In the genomic region with DNA sequence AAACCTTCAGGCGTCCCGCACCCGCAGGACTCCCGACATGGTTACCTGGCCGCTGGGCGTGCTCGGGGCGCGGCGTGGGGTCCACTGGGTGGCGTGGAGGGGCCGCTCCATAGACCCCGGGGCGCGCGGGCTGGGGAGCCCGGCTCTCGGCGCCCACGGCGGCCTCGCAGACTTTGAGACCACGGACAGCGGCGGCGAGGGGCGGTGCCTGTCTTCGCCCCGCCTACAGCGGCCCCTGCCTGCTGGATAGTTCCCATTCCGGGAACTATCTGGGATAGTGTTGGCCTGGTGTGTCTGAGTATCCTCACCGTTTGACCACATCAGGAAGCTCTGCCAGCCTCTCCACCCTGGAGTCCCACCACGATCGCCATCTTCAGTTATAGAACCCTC, we compare ENCODE assay signal across 9 mouse cellular contexts. TPM values are rescaled to one million over a fixed set of nuclear protein-coding genes. Genes with fewer than 3 reads are reported as not detected.
A peak's percentile ranks its signal among the peaks of the same experiment; 100 is the strongest.
DNase-seq lines count a peak whose midpoint lies in the region; ATAC-seq and TF ChIP-seq lines count a peak whose summit lies in the region.
"Had no signal": no experiment of that assay in that cellular context is flagged by ENCODE, and none has a peak within 500 bp of the region (broad histone marks: within the 10 kb centered on the region; RNA-seq: fewer than 3 reads in every experiment).

No protein-coding gene starts in this region.

- peaks cover 5% of the 10 kb centered on the region for H3K27me3 ChIP-seq in kidney, adult 2 months (replicated peaks; ENCODE audit: control insufficient read depth, insufficient read depth, low read length)
- peaks cover 45% of the 10 kb centered on the region for H3K27me3 ChIP-seq in hindbrain, postnatal 0 days (ENCODE audit: insufficient read depth, low read length)
- H3K27me3 ChIP-seq in midbrain, embryonic 14.5 days (ENCODE audit: control insufficient read depth, insufficient read depth, low read length), result peaks cover 57% of the 10 kb centered on the region

- no peak overlapping the region for H3K4me3 ChIP-seq in kidney, adult 2 months (ENCODE audit: insufficient read depth, low read depth, low read length)
- peak overlapping the region; percentile 37 for H3K4me3 ChIP-seq in hindbrain, postnatal 0 days (ENCODE audit: low read length)
- peak overlapping the region; percentile 30 for H3K4me3 ChIP-seq in midbrain, embryonic 14.5 days (replicated peaks; ENCODE audit: low read depth, low read length)

- 3% methylated on average over 34 of the region's 34 CpGs for WGBS in kidney, adult 2 months
- WGBS in hindbrain, postnatal 0 days, result 2% methylated on average over 34 of the region's 34 CpGs
- under 1% methylated on average over 34 of the region's 34 CpGs for WGBS in midbrain, embryonic 14.5 days

- H3K9me3 ChIP-seq in hindbrain, postnatal 0 days (ENCODE audit: low read length), result no peaks in the 10 kb centered on the region
- H3K9me3 ChIP-seq in midbrain, embryonic 14.5 days (ENCODE audit: control insufficient read depth, low read length), result no peaks in the 10 kb centered on the region

- no peak for TF ChIP-seq POLR2A in kidney, adult 2 months (IDR thresholded peaks at IDR 0.05; ENCODE audit: low read depth, low read length)

- ATAC-seq in hindbrain, postnatal 0 days, result peak; percentile 34; the same call in 1 of the 2 replicates
- ATAC-seq in midbrain, embryonic 14.5 days (ENCODE audit: low FRiP score, low TSS enrichment), result no peak

- TF ChIP-seq CTCF in kidney, adult 2 months (conservative IDR thresholded peaks at IDR 0.05; ENCODE audit: insufficient read depth, insufficient read length, low read depth, low read length), result no peak
- TF ChIP-seq CTCF in hindbrain, postnatal 0 days (IDR thresholded peaks at IDR 0.05; ENCODE audit: low read depth), result no peak

- H3K36me3 ChIP-seq in kidney, adult 2 months (ENCODE audit: control insufficient read depth, insufficient read depth, low read length), result no peaks in the 10 kb centered on the region
- no peaks in the 10 kb centered on the region for H3K36me3 ChIP-seq in hindbrain, postnatal 0 days (ENCODE audit: insufficient read depth, low read length)
- no peaks in the 10 kb centered on the region for H3K36me3 ChIP-seq in midbrain, embryonic 14.5 days (ENCODE audit: control insufficient read depth, insufficient read depth, low read length)

- H3K4me1 ChIP-seq in kidney, adult 2 months (ENCODE audit: control insufficient read depth, insufficient read depth, low read length), result no peaks in the 10 kb centered on the region
- H3K4me1 ChIP-seq in hindbrain, postnatal 0 days (ENCODE audit: insufficient read depth, low read length), result peaks cover 4% of the 10 kb centered on the region; the same call in 1 of the 2 replicates
- peaks cover 8% of the 10 kb centered on the region for H3K4me1 ChIP-seq in midbrain, embryonic 14.5 days (ENCODE audit: control insufficient read depth, insufficient read depth, low read length)

- H3K27ac ChIP-seq in kidney, adult 2 months (ENCODE audit: insufficient read depth, low read depth, low read length), result no peak overlapping the region
- no peak overlapping the region for H3K27ac ChIP-seq in hindbrain, postnatal 0 days
- no peak overlapping the region for H3K27ac ChIP-seq in midbrain, embryonic 14.5 days (replicated peaks; ENCODE audit: low read depth, low read length)

- no peak overlapping the region for H3K9ac ChIP-seq in hindbrain, postnatal 0 days (replicated peaks; ENCODE audit: low read length)
- H3K9ac ChIP-seq in midbrain, embryonic 14.5 days (replicated peaks; ENCODE audit: low read length), result no peak overlapping the region

- peak overlapping the region; percentile 62 for H3K4me2 ChIP-seq in hindbrain, postnatal 0 days (ENCODE audit: low read depth, low read length)
- peak overlapping the region; percentile 51 for H3K4me2 ChIP-seq in midbrain, embryonic 14.5 days (ENCODE audit: low read length)

- peak; percentile 17 for DNase-seq in kidney, adult 2 months
- DNase-seq in kidney, adult 11 months, result no peak
- peak; percentile 56 for DNase-seq in embryo, embryonic 11 days
- no peak for DNase-seq in hindbrain, postnatal 0 days (ENCODE audit: low spot score)
- DNase-seq in midbrain, embryonic 14.5 days, result no peak
- no peak for DNase-seq in frontal cortex, postnatal 14 days (ENCODE audit: low spot score in 2 of 2)
- DNase-seq in right cerebral cortex, postnatal 10 days (ENCODE audit: low spot score in 2 of 2), result no peak
- no peak for DNase-seq in cerebellum, adult 8-10 months

RNA-seq across cellular contexts. Expression of a gene that starts 0.9 kb away (rescaled TPM):
- polyA plus RNA-seq in kidney, adult 2 months (2012; rRNA removed), result not detected in 2 replicates
- total RNA-seq in hindbrain, postnatal 0 days (2014; rRNA removed), result 9.0 and 13.9 TPM in 2 replicates
- 7.6 and 7.9 TPM in 2 replicates for polyA plus RNA-seq in hindbrain, postnatal 0 days (2015; fragmentation: Nextera tagmentation; extraction: Ambion mirVana)
- polyA plus RNA-seq in midbrain, embryonic 14.5 days (2014; fragmentation: Nextera tagmentation; extraction: Ambion mirVana), result 3.7 and 4.4 TPM in 2 replicates
- polyA plus RNA-seq: gonadal fat pad, adult 2 months had no signal

RNA-seq across cellular contexts. Expression of a gene that starts 24.0 kb away (rescaled TPM):
- polyA plus RNA-seq in kidney, adult 2 months (2012; rRNA removed), result 112 and 125 TPM in 2 replicates
- 71.7 and 72.6 TPM in 2 replicates for total RNA-seq in hindbrain, postnatal 0 days (2014; rRNA removed)
- 102 and 114 TPM in 2 replicates for polyA plus RNA-seq in hindbrain, postnatal 0 days (2015; fragmentation: Nextera tagmentation; extraction: Ambion mirVana)
- polyA plus RNA-seq in midbrain, embryonic 14.5 days (2014; fragmentation: Nextera tagmentation; extraction: Ambion mirVana), result 59.6 and 84.1 TPM in 2 replicates

Comparison
In these comparisons a context has a peak if more than half of its experiments do, and no peak if none do; other contexts are left out.
1. DNase-seq: peak in kidney, adult 2 months (single experiment) and embryo, embryonic 11 days (single experiment); none in kidney, adult 11 months (single experiment), hindbrain, postnatal 0 days (single experiment), midbrain, embryonic 14.5 days (single experiment), frontal cortex, postnatal 14 days (0 of 2), right cerebral cortex, postnatal 10 days (0 of 2) and cerebellum, adult 8-10 months (single experiment).